Mouse (Mus musculus) layer of hippocampus, postnatal 10 days (tissue): ENCODE results near the gene Fbxl2. TPM values are rescaled to one million over a fixed set of nuclear protein-coding genes. Genes with fewer than 3 reads are reported as not detected.

Source experiments
- DNase-seq, 2 experiments: peaks; one replicate each; pipeline ENCODE4 v3.0.0; 2021; ENCODE audit warnings: low spot score in 2 of 2
- total RNA-seq, 2 experiments: library from RNA; stranded (reverse); gene quantifications; 2 replicates each; pipeline ENCODE4 v1.2.3; 2021

Gene Fbxl2
- total RNA-seq, 2 experiments from 2014 or later = 29.9 to 31.9 TPM

DNA sequence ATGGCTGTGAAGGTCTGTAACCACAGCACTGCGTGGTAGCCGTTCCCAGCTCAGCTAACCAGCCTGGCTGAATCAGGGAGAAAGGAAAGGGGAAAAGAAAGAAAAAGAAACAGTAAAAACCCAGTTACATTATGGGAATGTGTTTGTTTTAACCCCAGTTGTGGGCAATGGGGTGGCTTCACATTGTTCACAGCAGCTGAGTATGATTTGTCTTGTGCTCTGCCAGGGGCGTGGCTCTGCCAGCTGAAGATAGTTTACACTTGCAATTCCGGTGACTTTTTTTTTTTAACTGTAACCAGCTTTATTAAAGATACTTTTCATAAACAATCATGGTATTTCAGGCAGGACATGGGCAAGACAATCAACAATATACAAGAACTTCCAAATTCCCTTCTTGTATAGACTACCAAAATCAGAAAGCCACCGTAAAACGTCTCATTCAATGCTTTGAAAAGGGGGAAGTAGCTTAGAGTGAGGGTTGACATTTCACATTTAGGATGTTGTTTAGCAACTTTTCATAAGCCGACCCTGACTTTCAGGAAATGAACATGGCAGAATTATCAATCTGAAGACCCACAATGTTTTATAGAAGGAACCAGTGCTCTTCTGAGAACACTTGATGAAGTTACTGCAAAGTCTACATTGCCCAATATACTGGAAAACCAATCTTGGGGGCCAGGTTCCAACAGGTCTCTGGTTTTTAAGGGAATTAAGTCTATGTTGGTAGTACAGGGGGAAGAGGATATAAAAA, 26.8 kb downstream of the Fbxl2 start:
- DNase-seq = no peak

DNA sequence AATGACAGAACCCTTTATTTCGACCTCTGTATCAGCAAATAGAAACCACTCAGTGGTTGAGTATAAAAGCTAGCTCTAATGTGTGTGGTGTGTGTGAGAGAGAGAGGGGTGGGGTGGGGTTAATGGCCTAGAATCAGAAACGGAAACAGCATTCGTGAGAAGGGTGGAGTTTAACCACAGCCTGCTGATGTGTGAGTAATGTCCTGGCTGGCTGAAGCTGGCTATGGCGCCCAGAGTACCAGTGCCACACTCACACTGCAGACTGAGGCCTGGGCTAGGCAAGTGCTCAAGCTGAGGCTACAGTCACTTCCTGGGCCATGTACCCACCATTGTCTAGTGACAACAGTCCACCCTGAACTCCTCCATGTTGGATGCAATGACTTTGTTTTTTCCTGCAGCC, 29.6 kb downstream of the Fbxl2 start:
- DNase-seq = no peak

DNA sequence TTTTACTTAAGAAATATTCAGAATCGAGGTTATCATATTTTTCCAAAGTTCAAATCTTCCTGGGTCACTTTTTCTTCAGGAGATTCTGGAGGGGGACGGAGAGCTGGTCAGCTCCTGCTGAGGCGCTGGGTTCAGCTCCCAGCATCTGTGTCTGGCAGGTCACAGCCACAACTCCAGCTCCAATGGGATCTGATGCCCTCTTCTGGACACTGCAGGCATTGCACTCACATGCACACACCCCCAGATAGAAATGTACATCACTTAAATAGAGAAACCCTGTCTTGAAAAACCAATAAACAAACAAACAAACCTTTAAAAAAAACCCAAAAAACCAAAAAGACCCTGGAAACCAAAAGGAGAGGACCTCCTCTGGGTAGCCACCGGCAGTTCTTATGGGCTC, 30.3 kb downstream of the Fbxl2 start:
- DNase-seq = no peak

DNA sequence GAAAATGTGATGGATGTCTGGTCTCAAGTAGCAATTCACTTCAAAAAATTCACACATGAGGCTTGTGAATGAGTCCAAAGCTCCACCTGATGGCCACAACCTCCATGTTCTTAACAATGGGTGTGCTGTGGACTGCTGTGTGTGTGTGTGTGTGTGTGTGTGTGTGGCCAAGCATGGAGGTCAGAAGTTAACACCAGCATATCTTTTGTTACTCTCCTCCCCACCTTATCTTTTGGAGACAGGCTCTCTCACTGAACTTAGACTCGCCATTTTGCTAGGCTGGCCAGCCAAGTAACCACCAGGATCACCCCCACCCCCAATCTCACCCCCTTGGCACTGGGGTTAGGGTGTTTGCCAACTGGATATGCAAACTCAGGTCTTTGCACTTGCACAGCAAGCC, 32.0 kb downstream of the Fbxl2 start:
- DNase-seq = no peak

DNA sequence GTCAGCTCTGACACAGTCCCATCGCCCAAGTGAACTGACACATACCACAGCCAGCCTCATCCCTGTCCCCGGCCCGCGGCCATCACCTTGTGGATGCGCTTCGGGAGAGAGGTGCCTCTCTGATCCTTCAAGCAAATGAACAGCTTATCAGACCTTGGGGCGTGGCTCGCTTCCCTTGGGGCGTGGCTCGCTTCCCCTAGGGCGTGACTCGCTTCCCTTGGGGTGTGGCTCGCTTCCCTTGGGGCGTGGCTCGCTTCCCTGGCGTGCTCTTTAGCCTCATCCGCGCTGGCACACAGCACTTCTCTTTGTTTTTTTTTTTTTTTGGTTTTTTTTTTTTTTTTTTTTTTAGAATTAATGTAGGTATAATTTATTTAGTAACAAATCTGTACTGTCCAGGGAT, 34.8 kb downstream of the Fbxl2 start:
- DNase-seq = no peak

DNA sequence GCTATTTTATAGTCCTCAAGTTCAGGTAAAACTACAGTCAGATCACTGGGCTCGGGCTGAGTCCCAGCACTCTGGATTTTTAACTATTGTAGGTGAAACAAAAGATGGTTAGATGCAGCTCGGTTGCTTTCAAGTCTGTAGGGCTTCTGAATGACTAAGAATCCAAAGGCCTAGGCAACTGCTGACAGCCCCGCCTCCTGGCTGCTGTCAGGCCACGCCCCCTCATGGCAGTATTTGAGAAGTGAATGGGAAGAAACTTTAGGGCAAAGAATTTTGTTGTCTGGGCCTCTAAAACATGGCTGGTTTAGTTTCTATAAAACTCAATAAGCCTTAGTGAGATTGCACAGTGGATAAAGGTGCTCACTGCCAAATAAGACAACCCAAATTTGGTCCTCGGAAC, 36.5 kb downstream of the Fbxl2 start:
- no peak for DNase-seq

DNA sequence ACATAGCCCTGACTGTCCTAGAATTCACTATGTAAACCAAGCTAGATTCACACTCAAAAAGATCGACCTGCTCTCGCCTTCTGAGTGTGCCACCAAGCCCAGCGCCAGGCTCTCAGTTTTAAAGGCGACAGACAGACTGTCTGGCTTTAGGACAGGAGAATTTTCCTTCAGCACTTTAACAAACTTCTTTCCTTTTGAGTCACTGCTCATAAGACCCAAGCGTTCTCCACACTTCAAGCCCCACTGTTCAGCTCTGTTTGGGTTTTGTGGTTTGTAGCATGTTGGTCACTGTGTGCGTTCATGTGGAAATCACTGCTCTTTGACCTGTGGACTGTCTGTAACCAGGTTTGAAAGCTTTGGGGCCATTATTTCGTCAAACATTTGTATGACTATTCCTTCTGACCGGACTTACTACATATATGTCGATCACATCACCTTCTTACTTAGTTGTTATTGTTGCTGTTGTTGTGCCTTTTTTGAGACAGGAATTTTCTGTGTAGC, 38.1 kb downstream of the Fbxl2 start:
- no peak for DNase-seq

DNA sequence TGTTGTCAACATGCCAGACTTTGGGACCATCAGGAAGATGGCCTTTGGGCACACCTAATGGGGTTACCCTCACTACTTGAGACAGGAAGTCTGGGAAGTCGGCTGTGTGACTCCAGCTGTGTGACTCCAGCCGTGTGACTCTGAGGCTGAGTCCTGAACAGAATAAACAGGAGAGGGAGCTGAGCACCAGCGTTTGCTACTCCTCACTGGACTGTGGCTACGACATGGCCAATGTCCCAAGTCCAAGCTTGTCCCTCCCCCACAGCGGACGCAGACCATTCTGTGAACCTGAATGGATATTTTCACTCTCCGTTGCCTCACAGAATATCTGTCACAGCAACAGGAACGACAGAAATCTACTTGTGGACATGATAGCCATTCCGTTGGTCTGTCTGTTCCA, 39.2 kb downstream of the Fbxl2 start:
- no peak for DNase-seq

DNA sequence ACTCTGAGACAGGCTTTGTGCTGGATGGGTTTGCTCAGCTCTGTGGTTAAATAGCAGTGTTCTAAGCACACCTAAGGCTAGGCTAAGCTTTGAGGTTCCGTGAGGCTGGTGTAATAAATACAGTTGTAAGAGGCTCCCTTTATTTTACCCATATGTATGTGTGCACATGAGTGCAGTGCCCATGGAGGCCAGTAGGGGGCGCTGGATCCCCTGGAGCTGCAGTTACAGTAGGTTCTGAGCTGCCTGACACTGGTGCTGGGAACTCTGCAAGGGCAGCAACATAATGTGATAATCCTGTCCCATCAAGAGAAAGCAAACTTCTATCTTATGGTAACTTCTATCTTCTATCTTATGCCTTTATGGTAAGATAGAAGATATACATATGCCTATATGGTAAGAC, 47.7 kb downstream of the Fbxl2 start:
- no peak for DNase-seq

DNA sequence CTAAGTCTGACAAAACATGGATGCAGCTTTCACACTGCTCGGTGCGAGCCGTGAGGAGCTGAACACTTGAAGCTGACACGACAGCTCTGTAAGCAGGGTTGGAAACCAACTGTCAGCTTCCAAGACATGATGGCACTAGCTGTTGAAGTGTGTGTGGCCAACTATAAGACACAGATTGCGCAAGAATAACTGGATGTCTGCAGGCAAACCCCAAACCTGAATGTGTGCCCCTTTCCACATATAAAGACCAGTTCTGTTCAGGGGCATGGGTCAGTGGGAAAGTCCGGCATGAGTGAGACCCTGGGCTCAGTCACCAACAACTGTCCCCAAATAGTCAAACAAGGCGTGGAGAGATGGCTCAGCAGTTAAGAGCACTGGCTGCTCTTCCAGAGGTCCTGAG, 53.2 kb downstream of the Fbxl2 start:
- DNase-seq = no peak

DNA sequence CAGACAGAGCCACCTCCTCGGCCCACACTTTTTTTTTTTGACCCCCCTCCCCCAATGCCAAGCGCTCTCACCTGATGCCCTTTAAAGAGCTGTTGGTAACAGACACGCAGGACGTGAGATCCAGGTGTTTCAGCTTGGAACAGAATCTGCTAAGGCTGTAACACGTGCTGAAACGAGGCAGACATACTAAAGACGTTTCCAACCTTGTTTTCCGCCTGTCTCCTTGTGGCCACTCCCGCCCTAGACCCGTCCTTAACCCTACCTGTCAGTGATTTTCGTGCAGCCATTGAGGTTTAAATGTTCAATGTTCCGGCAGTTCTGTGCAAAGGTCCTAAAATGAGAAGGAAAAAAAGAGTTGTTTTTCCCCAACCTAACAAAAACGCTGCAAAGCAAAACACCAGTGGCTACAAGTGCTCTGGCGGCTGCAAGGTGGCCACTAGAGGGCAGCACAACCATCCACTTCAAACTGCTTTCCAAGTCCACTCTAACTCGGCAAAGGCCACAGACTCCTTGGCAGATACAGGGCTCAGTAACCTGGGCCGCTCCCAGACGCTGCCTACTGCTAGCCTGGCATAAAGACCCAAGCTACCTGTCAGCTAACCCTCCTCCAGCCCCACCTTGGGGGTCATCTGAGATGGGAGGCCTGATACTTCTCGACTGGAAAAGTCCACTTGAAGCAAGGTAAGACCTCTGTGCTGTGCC, 55.3 kb downstream of the Fbxl2 start:
- peak; percentile 90 to 91 for DNase-seq

DNA sequence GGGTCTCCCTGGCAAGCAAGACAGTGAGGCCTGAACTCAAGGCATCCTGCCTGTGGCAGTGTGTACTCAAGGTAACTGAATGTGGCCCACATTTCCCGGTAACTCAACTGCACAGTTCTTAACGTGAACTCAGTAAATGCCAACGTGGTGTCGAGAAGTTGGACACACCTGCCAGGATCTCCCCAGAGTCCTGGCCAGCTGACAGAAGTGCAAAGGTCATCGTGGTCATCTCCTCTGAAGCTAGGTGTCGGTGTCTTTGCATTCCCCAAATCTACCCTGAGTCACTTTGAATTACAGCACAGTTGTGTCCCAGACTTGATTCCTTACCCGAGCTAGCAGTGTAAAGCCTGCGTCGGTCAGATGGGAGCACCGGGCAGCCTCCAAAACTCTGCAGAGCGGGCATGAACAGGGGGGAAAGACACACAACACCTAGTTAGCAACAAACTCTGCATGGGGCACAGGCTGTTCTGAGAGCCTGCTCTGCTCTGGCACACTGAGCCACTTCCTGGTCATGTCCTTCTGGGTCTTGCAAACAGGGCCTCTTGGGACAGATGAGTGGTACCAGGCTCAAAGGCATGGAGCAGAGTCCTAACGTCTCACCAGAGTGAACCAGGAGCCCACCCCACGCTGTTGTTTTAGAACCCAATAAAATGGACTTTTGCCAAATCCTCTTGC, 60.9 kb downstream of the Fbxl2 start:
- no peak for DNase-seq

DNA sequence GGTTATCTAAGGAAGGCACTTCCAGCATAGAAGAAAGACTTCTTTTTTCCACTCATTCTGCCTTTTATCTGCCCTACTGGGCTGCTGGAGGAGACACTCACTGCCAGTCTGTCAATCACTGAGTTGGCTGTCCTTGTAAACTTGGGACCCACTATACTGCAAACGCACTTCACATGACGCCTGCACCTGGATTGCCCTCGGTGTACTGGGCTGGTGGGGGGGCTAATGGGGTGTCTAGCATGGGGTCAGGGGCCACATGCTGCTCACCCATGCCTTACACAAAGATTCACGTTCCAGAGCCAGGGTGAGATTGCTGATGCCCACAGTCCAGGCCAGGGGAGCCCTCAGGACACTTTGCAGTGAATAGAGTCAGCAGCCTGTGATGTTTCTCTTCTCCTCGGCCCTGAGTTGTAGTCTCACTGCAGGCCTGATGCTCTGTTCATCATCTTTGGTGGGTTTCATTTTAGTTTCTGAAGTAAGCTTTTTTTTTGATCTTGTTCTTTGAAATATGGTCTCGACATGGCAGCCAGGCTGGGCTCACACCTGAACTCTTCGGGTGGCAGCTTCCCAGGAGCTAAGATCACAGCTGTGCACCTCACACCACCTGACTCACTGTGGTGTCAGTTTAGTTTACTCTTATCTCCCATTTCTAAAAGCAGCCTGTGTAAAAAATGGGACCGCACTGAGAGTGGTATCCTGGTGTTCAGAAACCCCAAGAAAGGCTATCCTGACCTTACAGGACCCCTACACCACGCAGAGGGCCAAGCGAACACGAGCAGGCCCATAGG, 62.9 kb downstream of the Fbxl2 start:
- DNase-seq = no peak

DNA sequence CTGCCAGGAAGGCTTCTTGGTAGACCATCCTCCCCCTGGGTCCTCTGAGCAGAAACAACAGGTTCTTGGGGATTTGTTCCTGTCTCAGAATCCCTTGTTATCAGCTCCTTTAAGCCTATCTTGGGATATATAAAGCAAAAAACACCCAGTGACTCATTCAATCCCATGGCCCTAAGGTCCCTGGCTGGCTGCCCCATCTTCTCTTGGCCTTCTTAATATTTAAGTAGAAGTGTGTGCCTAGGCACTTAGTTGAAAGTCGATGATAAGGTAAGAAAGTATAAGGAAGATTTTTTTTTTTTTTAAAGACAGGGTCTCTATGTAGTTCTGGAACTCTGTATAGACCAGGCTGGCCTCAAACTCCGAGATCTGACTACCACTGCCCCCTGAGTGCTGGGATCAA, 63.5 kb downstream of the Fbxl2 start:
- DNase-seq = no peak

DNA sequence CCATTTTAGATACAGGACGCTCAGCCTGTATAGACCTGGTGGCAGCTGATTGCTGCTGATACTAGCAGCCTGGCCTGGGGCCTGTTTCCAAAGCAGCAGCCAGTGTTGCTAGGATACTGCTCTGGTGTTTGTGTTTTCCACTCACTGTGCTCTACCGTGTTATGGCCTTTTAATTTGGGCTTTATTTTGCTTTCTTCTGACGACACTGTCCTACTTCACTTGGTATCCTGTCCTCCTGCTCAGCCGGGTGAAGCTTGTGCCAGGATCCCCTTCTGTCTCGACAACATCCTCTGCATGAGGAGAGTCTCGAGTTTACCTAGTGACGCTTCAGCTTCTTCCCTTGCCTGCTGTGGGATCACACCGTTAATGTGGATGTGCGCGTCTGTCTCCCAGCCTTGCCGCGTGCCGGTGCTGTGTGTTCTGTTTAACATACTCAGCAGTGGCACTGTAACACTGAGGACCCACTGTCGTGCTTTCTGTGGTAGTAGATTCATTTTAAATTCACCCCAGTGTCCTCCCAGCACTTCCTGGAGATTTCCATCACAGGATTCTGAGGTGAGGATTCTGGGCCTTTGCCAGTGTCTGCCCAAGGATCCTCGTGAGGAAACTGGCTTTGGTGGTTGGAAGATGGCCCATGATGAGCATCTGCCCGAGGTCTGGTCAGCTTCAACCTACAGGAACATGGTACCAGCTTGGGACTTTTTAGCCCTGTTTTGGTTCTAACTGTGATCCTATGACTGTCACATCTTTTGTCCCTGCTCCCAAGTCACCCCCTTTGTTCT, 64.7 kb downstream of the Fbxl2 start:
- DNase-seq = peak; percentile 44 to 59

DNA sequence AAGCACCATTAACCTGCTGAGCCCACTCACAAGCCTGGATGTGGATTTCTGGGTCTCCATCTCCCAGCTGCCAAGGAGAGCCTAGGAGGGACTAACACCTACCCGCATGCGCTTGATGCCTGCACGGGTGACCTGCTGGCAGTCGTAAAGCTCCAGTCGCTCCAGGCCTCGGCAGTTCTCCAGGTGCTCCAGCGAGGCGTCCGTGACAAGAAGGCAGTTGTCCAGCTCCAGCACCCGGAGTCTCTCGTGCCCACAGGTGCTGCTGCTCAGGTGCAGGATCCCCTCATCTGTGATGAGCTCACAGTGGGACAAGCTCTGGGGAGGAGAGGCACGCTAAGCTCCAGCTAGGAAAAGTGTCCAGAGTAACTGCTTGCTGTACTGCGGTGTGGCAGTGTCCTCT, 66.6 kb downstream of the Fbxl2 start:
- no peak for DNase-seq

DNA sequence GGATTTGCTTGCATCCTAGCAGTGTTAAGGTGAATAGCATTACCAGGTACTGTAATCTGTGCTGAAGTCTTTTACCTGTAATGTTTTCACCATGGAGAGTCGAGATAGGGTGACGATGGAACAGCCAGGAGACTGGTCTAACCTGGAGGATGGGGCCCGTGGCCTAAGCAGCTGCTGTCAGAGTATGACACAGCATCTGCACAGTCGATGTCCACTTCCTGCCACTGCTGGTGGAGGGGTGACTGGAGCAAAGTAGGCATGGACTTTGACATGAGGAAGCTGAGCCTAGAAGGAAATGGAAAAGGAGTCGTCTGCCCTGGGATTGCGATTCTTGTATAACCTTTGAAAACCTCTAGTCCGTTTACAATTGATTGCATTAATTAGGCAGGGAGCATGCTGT, 67.3 kb downstream of the Fbxl2 start:
- DNase-seq = no peak

DNA sequence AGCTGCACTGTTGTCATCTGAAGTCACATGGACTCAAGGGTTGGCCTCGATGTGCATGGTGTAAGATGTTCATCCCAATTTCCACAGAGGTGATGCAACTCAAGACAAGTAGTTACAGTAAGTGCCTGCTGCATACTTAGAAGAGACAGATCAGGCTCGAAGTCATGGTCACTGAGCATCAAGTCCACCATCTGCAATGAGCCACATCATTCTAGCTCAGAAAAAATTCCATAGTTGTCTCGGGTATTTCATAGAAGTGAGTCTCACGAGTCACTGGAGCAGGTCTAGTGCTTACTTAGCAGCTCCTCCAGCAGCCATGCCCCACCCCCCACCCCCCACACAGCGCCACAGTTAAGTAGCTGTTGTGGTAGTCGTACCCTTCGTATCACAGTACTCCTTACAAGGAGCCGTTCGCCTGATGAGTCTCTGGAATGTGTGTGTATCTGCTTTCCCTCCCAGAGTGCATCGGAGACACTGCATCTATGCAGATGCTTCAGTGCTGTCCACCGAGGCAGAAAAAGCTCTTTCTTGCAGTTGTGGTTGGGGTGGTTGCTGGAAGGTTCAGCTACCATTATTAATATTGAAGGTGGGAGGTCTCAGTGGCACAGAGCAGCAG, 68.7 kb downstream of the Fbxl2 start:
- DNase-seq = no peak

DNA sequence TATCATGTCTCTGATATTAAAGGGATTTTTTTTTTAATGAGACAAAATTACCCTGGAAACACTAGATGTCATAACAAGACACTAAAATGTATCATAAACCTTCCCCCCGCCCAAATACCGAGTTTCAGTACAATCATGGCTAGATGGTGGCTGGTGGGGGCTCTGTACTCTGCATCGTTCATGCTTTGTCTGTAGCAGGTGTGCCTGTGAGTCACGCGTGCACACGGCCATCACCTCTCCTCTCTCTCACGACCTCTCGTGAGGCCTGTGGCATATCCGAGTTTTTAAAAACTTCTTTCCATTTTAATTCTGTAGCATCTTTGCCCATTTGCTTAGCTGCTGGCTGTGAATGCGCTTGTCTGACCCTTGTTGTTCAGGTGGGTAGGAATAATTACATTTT, 69.7 kb downstream of the Fbxl2 start:
- DNase-seq = no peak

DNA sequence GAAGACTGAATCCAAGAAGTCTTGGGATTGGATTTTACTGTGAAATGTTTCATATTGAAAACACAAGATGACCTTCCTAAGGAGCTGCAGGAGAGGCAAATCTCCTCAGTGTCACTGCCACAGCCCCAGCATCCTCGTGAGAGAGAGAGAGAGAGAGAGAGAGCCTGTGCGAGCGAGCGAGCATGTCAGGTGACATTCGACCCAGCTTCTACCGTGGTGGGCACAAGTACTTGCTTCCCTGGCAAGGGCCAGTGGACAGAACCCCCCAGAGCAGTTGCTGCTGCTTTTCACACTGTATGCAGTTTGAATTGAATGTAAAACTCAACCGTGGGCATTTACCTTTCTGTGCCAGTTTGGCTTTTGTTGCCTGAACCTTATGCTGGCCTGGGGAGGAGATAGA, 70.5 kb downstream of the Fbxl2 start:
- DNase-seq = no peak
